Mouse (Mus musculus) small intestine, adult 2 months (tissue): ENCODE measurements around the gene Tlk1. TPM values are rescaled to one million over a fixed set of nuclear protein-coding genes. Genes with fewer than 3 reads are reported as not detected.

ENCODE experiments used
- H3K27ac ChIP-seq: fragments of 200-500 bp; 2 replicates; pipeline ENCODE4 v1.5.1; 2012; ENCODE audit warnings: low read depth, low read length, control low read depth, inconsistent platforms; ENCODE audit not compliant: insufficient read depth
- H3K27me3 ChIP-seq: fragments of 200-500 bp; 2 replicates; pipeline ENCODE4 v1.6.1; 2012; ENCODE audit warnings: mild to moderate bottlenecking, moderate library complexity, low read length, inconsistent platforms; ENCODE audit not compliant: control insufficient read depth, insufficient read depth
- H3K36me3 ChIP-seq: fragments of 200-500 bp; 2 replicates; pipeline ENCODE4 v1.6.1; 2012; ENCODE audit warnings: mild to moderate bottlenecking, low read length, control low read depth, inconsistent platforms; ENCODE audit not compliant: control insufficient read depth, insufficient read depth
- H3K4me1 ChIP-seq: fragments of 200-500 bp; 2 replicates; pipeline ENCODE4 v1.6.1; 2012; ENCODE audit warnings: low read length, inconsistent platforms, mixed read lengths; ENCODE audit not compliant: control insufficient read depth, insufficient read depth, insufficient read length
- H3K4me3 ChIP-seq: fragments of 200-500 bp; 2 replicates; pipeline ENCODE4 v1.5.1; 2012; ENCODE audit warnings: low read depth, mild to moderate bottlenecking, control low read depth, inconsistent platforms, low read length, moderate library complexity
- CTCF ChIP-seq: fragments of 200-500 bp; IDR thresholded peaks from 2 replicates; pipeline ENCODE4 v1.5.1; 2012; ENCODE audit warnings: low read depth, mild to moderate bottlenecking, control low read depth, inconsistent platforms, low read length, moderate library complexity, mixed read lengths; ENCODE audit not compliant: insufficient replicate concordance, insufficient read length; ENCODE audit errors: extremely low read depth
- POLR2A ChIP-seq: fragments of 200-500 bp; IDR thresholded peaks from 2 replicates; pipeline ENCODE4 v1.6.1; 2012; ENCODE audit warnings: low read depth, mild to moderate bottlenecking, control low read depth, inconsistent platforms, low read length, moderate library complexity
- WGBS: fragments of 180-500 bp; shearing (Covaris S2); methylation state at CpG from one replicate; pipeline ENCODE4 v1.1.7; 2018; 5-methylcytosine and 5-hydroxymethylcytosine counted together
- polyA plus RNA-seq: library from polyadenylated mRNA; depleted of rRNA; stranded (reverse); fragments of >200 nt; gene quantifications from 2 replicates; pipeline ENCODE4 v1.2.3, GENCODE M21; 2012; rRNA removed

The Tlk1 gene
- polyA plus RNA-seq, 1 experiment: 6.5 TPM

DNA sequence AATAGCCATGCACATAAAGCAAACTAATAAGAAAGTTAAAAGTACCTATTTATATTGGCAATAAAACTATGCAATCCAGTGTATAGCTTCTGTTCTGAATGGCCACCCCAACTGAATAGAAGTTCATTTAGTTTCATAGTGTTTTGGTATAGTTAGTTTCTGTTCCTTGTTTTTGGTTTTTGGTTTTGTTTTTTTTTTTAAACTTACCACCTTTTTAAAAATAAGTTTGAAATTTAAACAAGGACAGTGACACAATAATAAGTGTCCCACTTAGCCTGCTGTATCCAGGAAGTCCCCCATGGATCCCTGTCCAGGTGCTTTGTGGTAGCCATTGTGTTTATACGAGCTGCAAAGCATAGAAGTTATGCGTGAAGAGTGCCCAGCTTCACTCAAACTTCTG lies 156.3 kb downstream of the Tlk1 start:
- H3K27ac ChIP-seq: no peak overlapping the region
- H3K27me3 ChIP-seq: no peaks in the 10 kb centered on the region
- no peak overlapping the region for H3K4me3 ChIP-seq
- TF ChIP-seq CTCF (no peak), POLR2A (no peak)
- WGBS: 70% methylated on average over 2 of the region's 2 CpGs
- H3K36me3 ChIP-seq: peaks cover 5% of the 10 kb centered on the region
- H3K4me1 ChIP-seq: peaks cover 7% of the 10 kb centered on the region

DNA sequence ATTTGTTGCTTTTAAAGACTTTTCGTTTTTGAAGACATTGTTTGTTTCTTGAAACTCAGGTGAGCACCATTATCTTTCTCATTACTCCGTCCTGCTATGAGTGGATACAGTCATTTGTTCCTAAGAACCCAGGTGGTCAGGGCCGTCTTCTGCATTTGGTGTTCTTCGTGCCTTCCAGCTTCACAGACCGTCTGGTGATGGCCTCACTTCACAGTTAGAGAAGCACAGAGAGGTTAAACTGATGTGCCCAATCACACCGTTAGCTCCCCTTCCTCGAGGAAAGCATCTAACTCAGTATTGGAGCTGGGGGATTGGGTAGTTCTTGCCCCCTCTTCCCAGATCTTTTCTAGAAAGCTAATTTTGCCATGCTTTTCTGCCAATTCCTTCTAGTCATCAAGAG lies 158.5 kb downstream of the Tlk1 start:
- Histone ChIP-seq H3K4me1 (peaks cover 11% of the 10 kb centered on the region), H3K36me3 (peaks cover 3% of the 10 kb centered on the region), H3K4me3 (no peak overlapping the region), H3K27me3 (no peaks in the 10 kb centered on the region), H3K27ac (no peak overlapping the region)
- TF ChIP-seq CTCF (no peak), POLR2A (no peak)
- 83% methylated on average over 7 of the region's 7 CpGs for WGBS

GRCm38 (mm10) chr2:70663764-70664163 lies 161.8 kb downstream of the Tlk1 start:
- WGBS: 75% methylated on average over 5 of the region's 5 CpGs
- Histone ChIP-seq H3K36me3 (peaks cover 3% of the 10 kb centered on the region; the same call in 1 of the 2 replicates), H3K27ac (no peak overlapping the region), H3K4me3 (no peak overlapping the region), H3K4me1 (peaks cover 5% of the 10 kb centered on the region; the same call in 1 of the 2 replicates), H3K27me3 (no peaks in the 10 kb centered on the region)
- TF ChIP-seq CTCF (no peak), POLR2A (no peak)

Other genes starting within 250 kb of the Tlk1 start
- 76.8 and 114 TPM in 2 replicates for gene Gorasp2, start 164.2 kb downstream of the Tlk1 start, polyA plus RNA-seq
- gene Gm26558, start 163.6 kb downstream of the Tlk1 start, polyA plus RNA-seq: 0.36 and 0.58 TPM in 2 replicates
- gene Dcaf17, start 229.6 kb upstream of the Tlk1 start, polyA plus RNA-seq: 1.8 and 2.1 TPM in 2 replicates
- gene Mettl8, start 229.9 kb upstream of the Tlk1 start, polyA plus RNA-seq: 0.88 and 1.4 TPM in 2 replicates